Mouse (Mus musculus): ENCODE measurements around the gene C2cd3.
"Not testable (repeated sequence)": the region's sequence is repeated elsewhere in the genome, so short reads cannot be mapped to it uniquely, and the experiment has no call there.

The C2cd3 gene

DNA sequence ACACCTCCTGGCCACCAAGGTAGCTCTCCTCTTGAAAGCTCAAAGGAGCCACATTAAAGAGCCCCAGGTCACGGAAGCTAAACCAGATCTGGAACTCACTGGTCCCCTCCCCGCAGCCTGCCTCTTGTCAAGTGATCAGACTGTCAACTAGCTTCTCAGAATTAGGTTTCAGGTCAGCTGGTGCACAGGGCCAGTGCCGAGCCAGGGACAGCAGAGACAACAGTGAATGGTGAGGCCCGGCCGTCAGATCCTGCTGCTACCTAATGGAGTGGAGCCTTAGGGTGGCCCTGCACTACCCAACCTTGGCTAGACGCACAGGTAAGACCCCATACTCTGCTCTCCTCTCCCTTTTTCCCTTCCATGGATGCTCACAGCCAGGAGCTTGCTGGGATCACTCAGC is 100.7 kb downstream of the C2cd3 start, which contains the start of gene Ucp3:
Gene Ucp3, plus strand, starts transcription at position 214 of the 400 bp plus-strand sequence.
- DNase-seq (ENCODE audit: low spot score), result no peak

DNA sequence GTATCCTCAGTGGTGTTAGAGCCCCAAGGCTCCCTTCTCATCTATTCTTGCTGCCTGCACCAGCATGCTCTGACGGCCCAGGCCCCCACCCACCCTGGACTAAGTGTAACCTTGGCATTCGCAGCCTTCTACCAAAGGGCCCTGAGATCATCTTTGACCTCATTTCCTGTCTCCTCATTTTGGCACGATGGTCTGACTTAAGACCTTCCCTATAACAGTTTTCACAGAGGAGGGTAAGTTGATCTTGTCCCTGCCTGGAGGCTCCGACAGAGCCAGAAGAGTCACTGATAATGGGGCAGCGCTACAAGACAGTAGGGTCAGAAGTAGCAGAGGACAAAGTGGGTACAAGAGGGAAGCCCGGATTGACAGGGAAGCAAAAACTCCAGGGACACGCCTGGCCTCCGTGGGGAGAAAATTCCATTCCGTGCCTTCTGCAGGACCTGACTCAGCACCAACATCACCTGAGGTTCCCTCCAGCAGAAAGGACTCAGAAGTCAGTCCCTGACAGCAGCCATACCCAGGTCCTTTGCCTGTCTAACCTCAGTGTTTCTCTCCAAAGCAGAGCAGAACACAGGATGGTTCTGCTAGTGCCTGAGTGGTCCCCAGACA is 101.9 kb downstream of the C2cd3 start:
- no peak for DNase-seq (ENCODE audit: low spot score)

DNA sequence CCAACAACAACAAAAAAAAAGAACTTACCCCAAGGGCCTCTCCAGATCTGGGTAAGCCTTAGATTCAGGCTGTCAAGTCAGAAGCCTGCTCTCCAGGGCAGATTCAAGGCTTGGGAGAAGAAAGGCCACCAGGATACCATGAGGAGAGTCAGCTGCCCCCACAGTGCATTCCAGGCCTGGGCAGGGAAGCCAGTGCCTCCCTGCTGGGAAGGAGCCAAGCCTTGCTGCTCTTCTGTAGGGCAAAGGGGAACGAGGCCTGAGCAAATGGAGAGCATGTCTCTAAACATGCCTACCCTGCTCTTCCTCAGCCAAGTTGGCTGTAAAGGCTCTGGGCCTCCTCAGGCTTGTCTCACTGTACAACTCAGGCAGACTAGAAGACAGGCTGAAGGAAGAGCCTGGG is 102.6 kb downstream of the C2cd3 start:
- DNase-seq (ENCODE audit: low spot score), result no peak

DNA sequence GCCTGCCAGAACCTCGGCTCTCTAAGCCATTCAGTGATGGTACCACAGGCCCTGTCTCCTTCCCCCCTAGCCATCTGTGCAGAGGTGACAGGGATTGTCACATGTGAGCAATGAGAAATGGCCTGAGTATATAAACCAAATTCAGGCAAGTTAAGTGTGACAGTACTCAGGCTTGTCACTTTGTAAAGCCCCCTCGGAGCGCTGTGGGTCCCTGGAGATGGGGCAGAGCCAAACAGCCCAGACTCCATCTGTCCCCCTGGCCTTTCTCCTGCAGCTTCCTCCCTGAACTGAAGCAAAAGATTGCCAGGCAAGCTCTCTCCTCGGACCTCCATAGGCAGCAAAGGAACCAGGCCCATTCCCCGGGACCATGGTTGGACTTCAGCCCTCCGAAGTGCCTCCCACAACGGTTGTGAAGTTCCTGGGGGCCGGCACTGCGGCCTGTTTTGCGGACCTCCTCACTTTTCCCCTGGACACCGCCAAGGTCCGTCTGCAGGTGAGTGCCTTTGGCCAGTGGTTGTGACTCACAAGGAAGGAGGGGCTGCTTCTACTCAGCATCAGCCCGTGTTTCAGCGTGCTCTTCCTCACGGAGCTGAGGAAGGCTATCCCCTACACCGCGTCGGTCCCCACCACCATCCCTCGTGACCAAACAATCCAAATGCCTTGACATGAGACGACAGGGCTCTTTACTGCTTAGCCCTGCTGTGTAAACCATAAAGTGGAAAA is 107.2 kb downstream of the C2cd3 start:
- DNase-seq (ENCODE audit: low spot score), result no peak

DNA sequence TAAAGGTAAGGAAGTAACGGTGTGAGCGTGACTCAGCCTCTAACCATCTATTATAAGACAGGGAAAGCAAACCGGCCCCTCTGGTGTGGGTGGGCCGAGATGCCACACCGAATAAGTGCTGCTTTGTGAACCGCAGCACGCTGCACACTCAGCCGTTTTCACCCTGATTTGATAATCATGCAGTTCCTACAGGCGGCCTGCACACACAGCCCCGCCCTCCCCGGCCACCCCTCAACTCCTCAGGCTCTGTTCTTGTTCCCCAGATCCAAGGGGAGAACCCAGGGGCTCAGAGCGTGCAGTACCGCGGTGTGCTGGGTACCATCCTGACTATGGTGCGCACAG is 107.8 kb downstream of the C2cd3 start:
- DNase-seq (ENCODE audit: low spot score), result no peak

DNA sequence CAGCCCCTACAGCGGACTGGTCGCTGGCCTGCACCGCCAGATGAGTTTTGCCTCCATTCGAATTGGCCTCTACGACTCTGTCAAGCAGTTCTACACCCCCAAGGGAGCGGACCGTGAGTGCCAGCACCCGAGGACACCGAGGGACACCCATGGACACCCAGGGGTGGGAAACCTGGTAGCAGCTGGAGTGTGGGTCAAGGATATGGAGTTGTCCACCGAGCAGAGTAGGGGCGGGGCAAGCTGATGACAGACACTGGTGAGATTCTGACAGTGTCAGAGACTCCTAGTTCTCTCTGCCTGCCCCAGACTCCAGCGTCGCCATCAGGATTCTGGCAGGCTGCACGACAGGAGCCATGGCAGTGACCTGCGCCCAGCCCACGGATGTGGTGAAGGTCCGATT is 108.1 kb downstream of the C2cd3 start:
- DNase-seq (ENCODE audit: low spot score), result no peak

DNA sequence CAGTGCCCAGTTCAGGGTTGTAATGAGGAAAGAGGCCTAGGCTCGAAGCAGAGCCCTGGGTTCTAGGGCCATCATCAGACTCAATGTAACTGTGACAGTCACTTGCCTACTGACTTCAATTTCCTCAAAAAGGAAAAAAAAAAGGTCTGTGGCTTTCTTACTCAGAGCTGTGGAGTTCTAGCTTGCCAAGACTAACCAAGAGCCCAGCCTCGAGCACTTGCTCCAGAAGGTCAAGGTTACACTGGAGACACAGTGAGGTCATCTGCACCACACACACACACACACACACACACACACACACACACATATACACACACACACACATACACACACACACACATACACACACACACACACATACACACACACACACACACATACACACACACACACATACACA is 110.0 kb downstream of the C2cd3 start:
- DNase-seq (ENCODE audit: low spot score), result not testable (repeated sequence)

DNA sequence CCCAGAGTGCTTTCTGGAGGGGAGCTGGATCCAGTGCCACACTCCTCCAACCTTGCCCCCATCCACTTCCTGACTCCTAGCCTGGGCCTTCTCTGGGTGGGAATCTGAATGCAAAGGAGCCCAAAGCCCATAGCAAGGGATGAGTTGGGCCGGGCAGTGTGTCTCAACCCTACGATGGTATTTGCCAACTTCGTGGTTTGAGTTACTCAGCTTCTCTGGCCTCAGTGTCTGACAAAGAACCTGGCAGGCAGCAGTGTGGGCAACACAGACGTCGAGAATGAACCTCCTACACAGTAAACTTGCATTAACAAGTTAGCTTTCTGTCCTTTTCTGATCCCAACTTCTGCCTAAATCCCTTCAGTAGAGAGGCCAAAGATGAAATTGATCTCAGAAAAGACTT is 112.5 kb downstream of the C2cd3 start:
- DNase-seq (ENCODE audit: low spot score), result no peak

DNA sequence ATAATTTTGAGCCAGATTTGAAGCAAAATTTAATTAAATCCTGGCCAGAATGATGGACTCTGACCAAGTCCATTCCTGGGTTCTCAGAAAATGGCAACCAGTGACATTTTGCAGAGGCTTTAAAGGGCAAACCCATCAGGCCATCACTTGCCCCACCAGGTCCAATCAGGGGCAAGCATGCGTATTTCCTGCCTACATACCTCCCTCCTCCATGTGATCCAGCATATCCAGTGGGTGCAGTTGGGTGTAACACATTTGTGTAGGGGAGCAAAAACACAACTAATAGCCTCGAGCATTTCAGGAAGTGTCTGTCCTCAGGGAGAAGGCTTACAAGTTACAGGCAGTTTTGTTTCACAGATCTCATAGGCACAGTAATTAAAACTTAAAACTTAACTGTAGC is 115.3 kb downstream of the C2cd3 start:
- DNase-seq (ENCODE audit: low spot score), result no peak

DNA sequence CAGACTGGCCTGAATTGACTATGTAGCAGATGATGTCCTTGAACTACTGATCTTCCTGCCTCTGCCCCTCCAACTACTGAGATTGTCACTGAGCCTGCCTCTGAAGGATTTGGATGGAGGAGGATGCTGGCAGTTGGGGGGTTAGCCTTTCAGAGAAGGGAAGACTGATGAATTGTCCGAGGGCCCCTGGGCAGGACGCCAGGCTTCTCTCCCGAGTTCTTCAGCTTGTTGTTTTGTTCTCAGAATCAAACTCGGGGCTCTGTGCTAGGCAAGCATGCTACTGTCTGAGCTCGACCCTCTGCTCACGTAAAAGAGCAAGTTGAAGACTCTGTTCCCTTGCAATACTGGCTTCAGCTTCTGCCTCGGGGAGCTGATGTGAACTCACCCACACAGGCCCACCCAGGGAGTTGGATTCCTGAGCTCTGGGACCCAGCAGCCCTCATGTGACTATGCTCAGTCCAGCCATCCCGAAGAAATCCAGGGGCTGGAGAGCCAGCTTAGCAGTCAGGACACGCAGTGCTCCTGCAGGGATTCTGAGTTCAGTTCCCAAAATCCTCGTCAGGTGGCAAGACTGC is 116.5 kb downstream of the C2cd3 start:
- DNase-seq (ENCODE audit: low spot score), result peak; percentile 54

DNA sequence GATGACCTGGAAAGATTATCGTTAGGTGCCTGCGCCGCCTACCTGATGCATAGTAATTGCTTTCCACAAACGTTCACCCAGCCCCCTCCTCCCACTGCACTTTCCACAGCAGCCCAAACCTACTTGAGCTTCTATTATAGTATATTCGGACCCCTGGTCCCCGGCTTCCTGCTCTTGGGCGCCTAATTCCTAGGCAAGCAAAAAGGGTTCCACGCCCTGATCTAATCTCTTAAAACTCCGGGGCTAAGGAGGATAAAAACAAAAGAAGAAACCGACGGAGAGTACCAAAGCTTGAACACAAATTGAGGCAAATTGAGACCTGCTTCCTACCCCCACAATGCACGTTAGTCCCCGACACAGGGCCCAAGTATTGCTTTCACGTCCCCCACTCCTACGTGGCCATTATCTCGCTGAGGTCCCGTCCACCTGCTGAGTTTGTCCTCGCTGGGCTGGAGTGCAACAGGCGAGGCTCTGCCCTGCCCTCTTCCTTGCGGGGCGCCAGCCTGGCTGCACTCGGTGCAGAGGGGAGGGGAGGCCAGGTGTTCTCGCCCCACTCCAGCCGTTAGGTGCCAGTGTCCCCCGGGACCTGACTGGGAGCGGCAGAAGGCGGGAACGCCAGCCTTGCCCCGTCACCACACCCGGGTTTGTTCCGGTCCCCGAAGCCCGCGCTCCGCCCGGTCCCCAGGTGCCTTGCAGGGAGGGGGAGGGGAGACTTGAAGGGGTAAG is 120.5 kb downstream of the C2cd3 start:
- DNase-seq (ENCODE audit: low spot score), result peak; percentile 71

DNA sequence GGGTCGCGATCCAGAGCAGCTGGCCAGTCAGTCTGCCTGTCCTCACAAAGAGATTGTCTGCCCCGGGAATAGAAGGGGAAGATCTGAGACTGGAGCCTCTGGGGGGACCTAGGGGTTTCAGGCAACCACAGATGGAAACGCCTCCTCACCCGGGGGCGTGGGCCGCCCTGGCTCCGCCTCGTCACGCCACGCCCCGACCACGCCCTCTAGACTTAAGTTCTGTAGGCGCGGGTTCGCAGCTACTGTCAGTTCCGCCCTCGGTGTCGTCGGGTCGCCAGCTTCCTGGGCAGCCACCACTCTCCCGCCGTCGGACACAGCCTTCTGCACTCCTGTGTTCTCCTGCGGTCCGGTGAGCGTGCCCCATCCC is 121.1 kb downstream of the C2cd3 start, which contains the start of gene Ucp2:
Gene Ucp2, plus strand, starts transcription at position 221 of the 367 bp plus-strand sequence.
- peak; percentile 84 for DNase-seq (ENCODE audit: low spot score)

DNA sequence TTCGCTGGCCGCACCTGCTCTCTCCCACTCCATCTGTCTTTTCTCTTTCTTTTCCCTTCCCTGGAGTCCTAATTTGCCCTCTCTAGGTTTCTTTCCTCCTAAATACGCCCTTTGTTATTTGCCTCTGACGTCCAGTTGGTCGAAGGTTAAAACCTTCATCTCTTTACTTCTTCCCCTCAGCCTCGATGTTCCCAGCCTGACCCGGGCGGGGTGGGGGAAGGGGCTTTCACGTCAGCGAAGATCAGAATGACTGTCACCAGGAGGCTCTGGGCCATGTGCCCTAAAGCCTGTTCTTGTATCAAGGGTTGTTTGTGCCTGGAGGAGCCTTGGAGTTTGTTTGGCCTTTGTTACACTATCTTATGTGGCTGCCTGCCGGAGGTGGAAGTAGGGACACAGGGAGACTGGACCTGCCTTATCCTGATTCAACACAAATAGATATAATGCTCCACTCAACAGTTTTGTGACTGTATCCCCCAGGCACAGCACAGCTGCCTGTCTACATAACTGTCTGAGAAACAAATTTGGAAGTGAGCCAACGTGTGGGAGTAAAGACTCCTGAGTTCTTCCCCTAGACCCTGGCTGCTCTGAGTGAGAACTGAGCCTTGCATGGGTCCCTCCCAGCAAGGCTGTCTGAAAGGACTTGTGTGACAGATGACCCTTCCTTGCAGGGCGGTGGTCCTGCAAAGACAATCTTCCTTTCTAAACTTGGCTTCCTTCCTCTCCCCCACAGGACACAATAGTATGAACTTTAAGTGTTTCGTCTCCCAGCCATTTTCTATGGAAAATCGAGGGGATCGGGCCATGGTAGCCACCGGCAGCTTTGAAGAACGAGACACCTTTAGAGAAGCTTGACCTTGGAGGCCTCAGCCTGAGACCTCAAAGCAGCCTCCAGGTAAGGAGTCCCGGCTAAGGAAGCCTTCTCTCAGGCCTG is 121.7 kb downstream of the C2cd3 start:
- DNase-seq (ENCODE audit: low spot score), result peak; percentile 86

DNA sequence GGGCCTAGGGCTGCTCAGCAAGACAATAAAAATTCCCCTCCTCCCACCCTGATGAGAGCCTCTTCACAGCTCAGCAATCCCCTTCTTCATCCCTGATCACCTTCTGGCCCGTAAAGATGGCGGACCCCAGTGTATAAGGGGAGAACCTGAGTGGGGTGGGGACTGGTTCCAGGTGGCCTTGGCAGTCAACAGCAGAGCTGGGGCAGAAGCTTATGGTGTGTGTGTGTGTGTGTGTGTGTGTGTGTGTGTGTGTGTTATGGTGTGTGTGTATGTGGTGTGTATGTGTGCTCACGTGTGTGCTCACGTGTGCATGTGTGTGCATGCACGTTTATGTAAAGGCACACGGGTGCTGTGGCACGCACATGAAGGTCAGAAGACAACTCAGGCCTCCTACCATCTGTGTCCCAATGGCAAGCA is 122.4 kb downstream of the C2cd3 start:
- DNase-seq (ENCODE audit: low spot score), result no peak

DNA sequence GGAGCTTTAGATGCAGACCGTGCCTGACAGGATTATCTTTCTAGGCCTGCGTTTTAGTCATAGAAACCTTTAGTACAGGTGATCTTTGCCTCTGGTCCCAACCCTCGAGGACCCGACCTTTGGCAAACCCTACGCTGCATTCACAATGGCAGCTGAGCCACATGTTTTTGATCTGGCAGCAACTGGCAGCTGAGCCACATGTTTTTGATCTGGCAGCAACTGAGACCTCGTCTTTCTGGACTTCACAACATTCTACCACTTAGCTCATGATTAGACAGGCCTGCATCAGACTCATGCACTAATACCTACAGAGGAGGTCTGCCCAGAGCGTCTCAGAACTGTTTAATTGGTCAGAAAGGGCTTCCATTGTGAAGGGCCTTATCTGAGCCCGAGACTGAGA is 123.0 kb downstream of the C2cd3 start:
- no peak for DNase-seq (ENCODE audit: low spot score)

DNA sequence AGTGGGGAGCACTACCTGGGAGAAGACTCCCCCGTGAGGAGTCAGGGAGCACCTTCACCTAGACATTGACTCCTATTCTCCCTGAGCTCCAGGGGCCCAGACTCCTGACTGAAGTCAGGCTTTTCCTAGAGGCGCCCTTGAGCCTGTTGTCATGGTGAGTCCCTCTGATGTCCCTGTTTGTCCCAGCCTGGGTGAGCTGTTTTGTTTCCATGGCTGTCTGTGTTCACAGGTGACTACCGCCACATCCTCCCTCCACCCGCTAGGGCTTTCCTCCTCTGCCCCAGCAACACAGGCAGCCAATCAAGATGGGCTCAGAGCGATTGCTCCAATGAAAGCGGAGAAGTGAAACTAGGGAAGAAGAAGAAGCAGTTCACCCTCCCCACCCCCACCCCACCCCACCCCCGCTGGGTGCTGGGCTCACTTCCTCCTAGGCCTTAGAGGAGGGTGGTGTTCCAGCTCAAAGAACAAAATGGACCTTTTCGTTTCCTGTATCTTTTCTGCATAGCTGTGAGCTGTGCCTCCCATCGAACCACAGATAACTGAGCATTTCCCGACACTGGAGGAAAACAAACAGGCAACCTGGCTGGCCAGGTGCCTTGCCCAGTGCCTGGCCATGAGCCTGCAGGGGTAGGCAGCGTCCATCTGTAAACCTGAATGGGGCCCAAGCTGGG is 123.7 kb downstream of the C2cd3 start:
- DNase-seq (ENCODE audit: low spot score), result peak; percentile 68

DNA sequence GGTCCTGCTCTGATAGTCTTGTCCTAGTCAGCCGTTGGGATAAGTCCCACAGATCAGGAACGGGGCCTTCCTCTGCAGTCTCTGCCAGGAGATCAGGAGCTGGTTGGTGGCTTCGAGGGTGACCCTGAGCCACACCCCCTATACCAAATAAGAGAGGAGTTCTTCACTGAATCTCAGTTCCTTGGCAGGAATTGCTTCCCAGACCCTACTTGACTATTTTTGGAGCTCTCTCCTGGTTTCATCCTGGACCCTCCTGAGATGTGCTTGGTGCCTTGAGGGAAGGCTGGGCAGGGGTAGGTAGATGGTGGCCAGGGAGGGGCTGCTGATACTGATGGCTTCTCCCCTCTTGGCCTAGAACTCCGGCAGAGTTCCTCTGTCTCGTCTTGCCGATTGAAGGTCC is 124.3 kb downstream of the C2cd3 start:
- no peak for DNase-seq (ENCODE audit: low spot score)

DNA sequence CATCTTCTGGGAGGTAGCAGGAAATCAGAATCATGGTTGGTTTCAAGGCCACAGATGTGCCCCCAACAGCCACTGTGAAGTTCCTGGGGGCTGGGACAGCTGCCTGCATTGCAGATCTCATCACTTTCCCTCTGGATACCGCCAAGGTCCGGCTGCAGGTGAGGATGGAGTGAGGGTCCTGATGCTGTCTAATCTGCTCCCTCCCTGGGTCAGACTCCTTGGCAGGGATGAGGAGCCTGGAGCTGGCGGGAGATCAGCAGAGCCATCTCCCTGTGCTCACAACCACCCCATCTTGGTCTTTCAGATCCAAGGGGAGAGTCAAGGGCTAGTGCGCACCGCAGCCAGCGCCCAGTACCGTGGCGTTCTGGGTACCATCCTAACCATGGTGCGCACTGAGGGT is 124.8 kb downstream of the C2cd3 start:
- no peak for DNase-seq (ENCODE audit: low spot score)

DNA sequence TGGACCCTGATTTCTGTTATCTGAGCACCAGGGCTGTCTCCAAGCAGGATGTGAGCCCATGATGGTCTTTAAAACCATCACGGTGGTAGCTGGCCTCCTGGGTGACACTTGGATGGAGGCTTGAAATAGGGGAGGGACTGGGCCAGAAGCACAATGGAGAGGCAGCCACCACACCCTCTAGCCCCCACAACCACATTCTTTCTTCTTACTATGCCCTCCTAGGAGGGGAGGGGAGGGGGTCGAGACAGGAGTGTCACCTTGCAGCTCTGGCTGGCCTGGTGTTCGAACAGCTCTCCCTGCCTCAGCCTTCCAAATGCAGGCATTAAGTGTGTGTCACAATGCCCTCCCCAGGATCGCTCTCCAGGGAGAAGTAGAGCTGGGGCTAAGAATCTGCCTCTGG is 125.4 kb downstream of the C2cd3 start:
- DNase-seq (ENCODE audit: low spot score), result no peak

DNA sequence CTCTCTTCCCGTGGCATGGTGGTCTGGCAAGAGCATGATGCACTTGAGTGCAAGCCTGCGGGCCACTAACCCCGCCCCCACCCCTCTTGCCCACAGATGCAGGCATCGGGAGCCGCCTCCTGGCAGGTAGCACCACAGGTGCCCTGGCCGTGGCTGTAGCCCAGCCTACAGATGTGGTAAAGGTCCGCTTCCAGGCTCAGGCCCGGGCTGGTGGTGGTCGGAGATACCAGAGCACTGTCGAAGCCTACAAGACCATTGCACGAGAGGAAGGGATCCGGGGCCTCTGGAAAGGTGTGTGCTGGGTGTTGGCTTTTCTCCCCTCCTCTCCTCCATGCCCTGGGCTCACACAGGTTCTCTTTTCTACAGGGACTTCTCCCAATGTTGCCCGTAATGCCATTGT is 125.9 kb downstream of the C2cd3 start:
- no peak for DNase-seq (ENCODE audit: low spot score)

DNA sequence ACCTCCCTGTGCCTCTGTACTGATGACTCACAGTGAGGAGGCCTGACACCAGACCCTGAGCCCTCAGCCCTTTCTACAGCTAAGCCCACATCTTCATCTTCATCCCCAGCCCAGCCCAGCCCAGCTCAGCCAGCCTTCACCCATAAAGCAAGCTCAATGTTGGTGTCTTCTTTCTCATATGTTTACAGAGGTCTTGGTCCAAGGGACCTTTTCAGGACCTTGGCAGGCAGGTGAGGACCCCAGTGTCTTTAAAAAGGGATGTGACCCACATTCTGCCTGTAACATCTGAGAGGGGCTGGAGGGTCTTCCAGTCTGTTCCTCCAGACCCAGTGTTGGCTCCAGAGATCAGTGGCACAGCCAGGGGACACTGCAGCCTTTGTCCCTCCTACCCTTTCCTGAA is 127.4 kb downstream of the C2cd3 start:
- DNase-seq (ENCODE audit: low spot score), result no peak

Data from testis, postnatal 14 days (tissue).